Mouse (Mus musculus) urinary bladder, postnatal 0 days (tissue): ENCODE results near the gene Cpa1. TPM values are rescaled to one million over a fixed set of nuclear protein-coding genes. Genes with fewer than 3 reads are reported as not detected.

ENCODE experiments used
- polyA plus RNA-seq: library from polyadenylated mRNA; unstranded; fragments of >200 nt; fragmentation: Nextera tagmentation; extraction: Ambion mirVana; gene quantifications from 2 replicates; pipeline ENCODE4 v1.2.1, GENCODE M21; 2015

Cpa1 gene
- polyA plus RNA-seq = 0.53 and 0.62 TPM in 2 replicates

DNA sequence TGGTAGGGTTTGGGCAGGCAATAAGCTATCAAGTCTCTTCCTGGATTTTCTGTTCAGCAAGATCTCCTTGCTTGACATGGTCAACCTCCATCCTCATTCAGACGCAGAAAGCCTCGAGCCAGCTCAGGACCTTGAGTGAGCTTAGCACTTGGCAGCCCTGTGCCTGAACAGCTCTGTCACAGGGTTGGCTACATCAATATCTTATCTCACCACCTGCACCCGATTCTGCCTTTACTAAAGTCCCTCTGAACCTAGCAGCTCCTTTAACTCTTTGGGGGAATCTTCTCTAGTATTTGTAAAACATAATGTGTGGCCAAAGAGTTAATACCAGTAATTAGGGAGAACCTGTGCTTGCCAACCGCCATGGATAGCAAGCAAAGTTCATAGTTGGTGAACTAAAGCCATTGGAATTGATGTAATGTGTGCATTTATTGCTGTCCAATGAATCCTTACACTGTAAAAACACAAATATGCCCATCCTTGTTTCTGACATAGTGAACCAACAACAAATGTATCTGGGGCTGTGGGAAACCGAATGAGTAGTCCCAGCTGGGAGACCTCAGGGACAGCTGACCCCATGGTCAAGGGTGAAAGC is at the start of gene Cpa1:
Cpa1 (plus strand) TSS at position 545 of the 595 bp plus-strand sequence.

DNA sequence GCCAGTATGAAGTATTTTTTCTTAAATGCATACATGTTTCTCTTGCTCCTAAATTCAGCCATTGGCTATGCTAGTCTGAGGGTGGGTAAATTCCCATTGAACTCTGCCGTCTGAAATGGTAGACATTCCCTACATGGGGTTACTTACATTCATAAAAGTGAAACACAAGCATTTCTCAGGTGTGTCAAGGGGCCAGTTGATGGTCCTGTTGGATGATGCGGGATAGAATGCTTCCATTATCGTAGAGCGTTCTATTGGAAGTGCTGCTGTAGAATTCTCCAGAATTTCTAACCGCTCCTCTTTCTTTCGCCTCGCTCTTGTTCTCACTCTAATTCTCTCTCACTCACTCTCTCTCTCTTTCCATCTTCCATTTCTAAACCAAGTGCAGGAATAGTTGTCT is 28.3 kb upstream of the Cpa1 start, which contains the start of gene Cpa5:
Cpa5 (plus strand) TSS at position 301 of the 400 bp plus-strand sequence.

DNA sequence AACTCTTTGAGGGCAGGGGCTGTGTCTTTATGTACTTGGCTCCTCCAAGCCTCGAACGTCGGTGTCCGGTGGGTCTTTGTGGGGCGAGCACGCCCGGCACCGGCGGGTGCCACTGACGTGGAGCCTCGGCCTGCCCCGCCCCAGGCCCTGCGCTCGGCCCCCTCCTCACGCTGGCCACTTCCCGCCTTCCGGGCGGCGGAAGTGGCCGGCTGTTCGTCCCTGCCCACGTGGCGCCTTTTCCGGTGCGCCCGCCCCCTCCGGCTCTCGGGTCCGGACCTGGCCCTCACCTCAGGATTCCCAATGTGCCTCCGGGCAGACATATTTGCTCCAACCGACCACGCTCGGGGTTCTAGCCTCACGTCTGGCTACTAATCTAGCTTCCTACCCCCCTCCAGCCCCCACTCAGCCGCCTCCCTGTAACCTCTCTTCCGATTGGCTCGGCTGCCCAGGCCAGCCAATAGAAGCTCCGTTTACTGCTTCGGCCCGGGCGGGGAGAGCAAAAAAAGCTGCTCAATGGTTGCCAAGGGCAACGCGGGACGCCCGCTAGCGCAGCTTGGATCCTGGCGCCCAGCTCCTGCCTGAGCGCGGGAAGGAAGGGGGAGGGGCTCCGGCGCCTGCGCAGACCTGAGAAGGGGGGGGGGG is 54.5 kb downstream of the Cpa1 start, which contains the start of gene Cep41:
Cep41 (minus strand) TSS at position 400 of the 642 bp plus-strand sequence.

Other genes starting within 250 kb of the Cpa1 start
- 20.8 and 21.1 TPM in 2 replicates for gene Zc3hc1, start 248.2 kb upstream of the Cpa1 start, polyA plus RNA-seq
- 5.3 and 5.6 TPM in 2 replicates for gene Klhdc10, start 237.3 kb upstream of the Cpa1 start, polyA plus RNA-seq
- 14.9 and 15.1 TPM in 2 replicates for gene Tmem209, start 129.4 kb upstream of the Cpa1 start, polyA plus RNA-seq
- gene Ssmem1, start 129.4 kb upstream of the Cpa1 start, polyA plus RNA-seq = not detected in 2 replicates
- gene Cpa2, start 97.6 kb upstream of the Cpa1 start, polyA plus RNA-seq = 2.1 and 3.9 TPM in 2 replicates
- gene Cpa4, start 70.8 kb upstream of the Cpa1 start, polyA plus RNA-seq = 0.25 and 0.64 TPM in 2 replicates
- gene Cpa5, start 28.2 kb upstream of the Cpa1 start, polyA plus RNA-seq = 0.06 TPM in 1 of 2 replicates, not detected in the other
- 5.9 and 7.3 TPM in 2 replicates for gene Cep41, start 54.5 kb downstream of the Cpa1 start, polyA plus RNA-seq
- gene Mest, start 84.3 kb downstream of the Cpa1 start, polyA plus RNA-seq = 181 and 191 TPM in 2 replicates